Mouse (Mus musculus) heart, adult 18-20 months (tissue): ENCODE results near the gene Sstr2. TPM values are rescaled to one million over a fixed set of nuclear protein-coding genes. Genes with fewer than 3 reads are reported as not detected.
"Not testable (repeated sequence)": the region's sequence is repeated elsewhere in the genome, so short reads cannot be mapped to it uniquely, and the experiment has no call there.

ENCODE experiments used
- DNase-seq, 2 experiments: peaks; one replicate each; pipeline ENCODE4 v3.0.0; 2021 to 2022; ENCODE audit warnings: mixed read lengths in 1 of 2
- total RNA-seq, 2 experiments: library from RNA; stranded (reverse); gene quantifications; 2 replicates each; pipeline ENCODE4 v1.2.3; 2021

Sstr2 gene
- total RNA-seq, 2 experiments from 2014 or later, result not detected

- DNase-seq, result no peak
Measured at GRCm38 (mm10) chr11:113658319-113658718, 39.2 kb downstream of the Sstr2 start.

GRCm38 (mm10) chr11:113658763-113659162, 39.6 kb downstream of the Sstr2 start:
- no peak for DNase-seq

- not testable (repeated sequence) for DNase-seq
Measured at GRCm38 (mm10) chr11:113660213-113660612, 41.1 kb downstream of the Sstr2 start.

GRCm38 (mm10) chr11:113660940-113661339, 41.8 kb downstream of the Sstr2 start:
- no peak for DNase-seq

GRCm38 (mm10) chr11:113661835-113662351, 42.8 kb downstream of the Sstr2 start:
- no peak for DNase-seq

GRCm38 (mm10) chr11:113664279-113664678, 45.1 kb downstream of the Sstr2 start:
- no peak for DNase-seq

- no peak for DNase-seq
Measured at GRCm38 (mm10) chr11:113666205-113666604, 47.1 kb downstream of the Sstr2 start.

- no peak for DNase-seq
Measured at GRCm38 (mm10) chr11:113666648-113667047, 47.5 kb downstream of the Sstr2 start.

GRCm38 (mm10) chr11:113667122-113667521, 48.0 kb downstream of the Sstr2 start:
- no peak for DNase-seq

- no peak for DNase-seq
Measured at GRCm38 (mm10) chr11:113667704-113668103, 48.6 kb downstream of the Sstr2 start.

- DNase-seq, result no peak
Measured at GRCm38 (mm10) chr11:113668857-113669256, 49.7 kb downstream of the Sstr2 start.

- no peak for DNase-seq
Measured at GRCm38 (mm10) chr11:113669711-113670110, 50.6 kb downstream of the Sstr2 start.

- peak in 1 of 2 experiments; percentile 25 for DNase-seq
Measured at GRCm38 (mm10) chr11:113673614-113674013, 54.5 kb downstream of the Sstr2 start.

GRCm38 (mm10) chr11:113674595-113674994, 55.5 kb downstream of the Sstr2 start:
- DNase-seq, result no peak

Other genes starting within 250 kb of the Sstr2 start
- gene Cog1, start 29.8 kb downstream of the Sstr2 start, total RNA-seq, result 10 to 100 TPM; 17.3 to 19.8 TPM
- 1 to 10 TPM; 3.3 to 4.8 TPM for gene Slc39a11, start 30.7 kb downstream of the Sstr2 start, total RNA-seq
- gene Fam104a, start 64.8 kb downstream of the Sstr2 start, total RNA-seq, result 10 to 100 TPM; 16.0 to 16.7 TPM
- 1 to 10 TPM; 7.0 to 7.8 TPM for gene D11Wsu47e, start 65.1 kb downstream of the Sstr2 start, total RNA-seq
- gene Cpsf4l, start 90.7 kb downstream of the Sstr2 start, total RNA-seq, result not detected
- 10 to 100 TPM; 19.1 to 23.8 TPM for gene Cdc42ep4, start 132.5 kb downstream of the Sstr2 start, total RNA-seq